Comparison of ENCODE assay signal across 8 mouse cellular contexts in genomic region chr5:123906976-123907630, GRCm38 (mm10). TPM values are rescaled to one million over a fixed set of nuclear protein-coding genes. Genes with fewer than 3 reads are reported as not detected.
DNase-seq lines count a peak whose midpoint lies in the region; ATAC-seq and TF ChIP-seq lines count a peak whose summit lies in the region.

Gene Denr (plus strand): TSS chr5:123907175.

- DNase-seq in ES-E14 (ENCODE audit: low read depth, low spot score), result peak; percentile 95
- DNase-seq in cerebellum, adult 11-12 months, result peak; percentile 98
- peak; percentile 100 for DNase-seq in heart, postnatal 4 days
- DNase-seq in layer of hippocampus, adult 8-10 months (ENCODE audit: low spot score in 2 of 2), result peak; percentile 96 to 98
- peak; percentile 96 for DNase-seq in ovary, adult 18-20 months (ENCODE audit: low spot score)
- peak; percentile 99 for DNase-seq in thymus, postnatal 0 days (ENCODE audit: low spot score)

- H3K4me2 ChIP-seq in forebrain, embryonic 16.5 days (ENCODE audit: low read length), result peak within 1 kb of the TSS; percentile 95
- peak within 1 kb of the TSS; percentile 87 for H3K4me2 ChIP-seq in lung, embryonic 15.5 days

- H3K27me3 ChIP-seq in forebrain, embryonic 16.5 days (replicated peaks; ENCODE audit: control insufficient read depth, insufficient read depth, low read length), result no peaks in the 10 kb centered on the region
- H3K27me3 ChIP-seq in lung, embryonic 15.5 days, result no peaks in the 10 kb centered on the region

- in situ Hi-C loops in ES-E14 (cut with MboI; ENCODE audit: low sequenced_read_pairs in 2 of 2, unreplicated experiment in 2 of 2), result no loop called here

- H3K4me1 ChIP-seq in ES-E14 (ENCODE audit: control insufficient read depth in 2 of 2, insufficient read depth in 2 of 2, low read length in 2 of 2, poor library complexity in 1 of 2), result peaks cover 0 to 4% of the 10 kb centered on the region in 2 experiments; a peak in 1 of 4 replicates
- peaks cover 15% of the 10 kb centered on the region for H3K4me1 ChIP-seq in forebrain, embryonic 16.5 days (replicated peaks; ENCODE audit: control insufficient read depth, insufficient read depth, low read length)
- H3K4me1 ChIP-seq in lung, embryonic 15.5 days, result peaks cover 15% of the 10 kb centered on the region

- H3K4me3 ChIP-seq in ES-E14 (ENCODE audit: insufficient read depth in 1 of 2, low read depth in 1 of 2, low read length in 2 of 2, poor library complexity in 1 of 2, severe bottlenecking in 1 of 2), result peak within 1 kb of the TSS; percentile 67 to 91
- H3K4me3 ChIP-seq in forebrain, embryonic 16.5 days (replicated peaks; ENCODE audit: low read length), result peak within 1 kb of the TSS; percentile 87
- H3K4me3 ChIP-seq in lung, embryonic 15.5 days, result peak within 1 kb of the TSS; percentile 93

- H3K9ac ChIP-seq in ES-E14 (ENCODE audit: insufficient read depth, low read depth, low read length, poor library complexity, severe bottlenecking), result peak within 1 kb of the TSS; percentile 97
- H3K9ac ChIP-seq in forebrain, embryonic 16.5 days (replicated peaks; ENCODE audit: low read depth, low read length), result peak within 1 kb of the TSS; percentile 98
- H3K9ac ChIP-seq in lung, embryonic 15.5 days, result peak within 1 kb of the TSS; percentile 100

- peak within 1 kb of the TSS; percentile 77 for H3K27ac ChIP-seq in ES-E14 (ENCODE audit: insufficient read depth, low read depth, low read length, poor library complexity, severe bottlenecking)
- H3K27ac ChIP-seq in forebrain, embryonic 16.5 days (ENCODE audit: low read length), result peak within 1 kb of the TSS; percentile 89
- peak within 1 kb of the TSS; percentile 75 for H3K27ac ChIP-seq in lung, embryonic 15.5 days

- peak; percentile 94 for ATAC-seq in forebrain, embryonic 16.5 days
- ATAC-seq in lung, embryonic 15.5 days (ENCODE audit: borderline replicate concordance, extremely low read depth, low FRiP score, low TSS enrichment), result peak; percentile 96

- under 1% methylated on average over 59 of the region's 61 CpGs for WGBS in forebrain, embryonic 16.5 days
- WGBS in lung, embryonic 15.5 days, result 0% methylated on average over 59 of the region's 61 CpGs

- H3K36me3 ChIP-seq in ES-E14 (ENCODE audit: control insufficient read depth, insufficient read depth, low read length, poor library complexity, severe bottlenecking), result peaks cover 21% of the 10 kb centered on the region
- H3K36me3 ChIP-seq in forebrain, embryonic 16.5 days (ENCODE audit: control insufficient read depth, insufficient read depth), result no peaks in the 10 kb centered on the region; the same call in 1 of the 2 replicates
- H3K36me3 ChIP-seq in lung, embryonic 15.5 days, result peaks cover 34% of the 10 kb centered on the region

- no peaks in the 10 kb centered on the region for H3K9me3 ChIP-seq in ES-E14 (ENCODE audit: control insufficient read depth, insufficient read depth, low read depth, low read length)
- H3K9me3 ChIP-seq in forebrain, embryonic 16.5 days (ENCODE audit: control insufficient read depth, low read length), result no peaks in the 10 kb centered on the region
- no peaks in the 10 kb centered on the region for H3K9me3 ChIP-seq in lung, embryonic 15.5 days

TF ChIP-seq in ES-E14, 5 proteins besides CTCF, POLR2A, EP300 and RAD21:
- TF ChIP-seq MAFK (IDR thresholded peaks at IDR 0.05; ENCODE audit: insufficient read depth, low read depth, low read length), result no peak
- peak; percentile 43; the same call in 1 of the 2 replicates for TF ChIP-seq ZC3H11A (IDR thresholded peaks at IDR 0.05; ENCODE audit: borderline replicate concordance, low read depth, low read length)
- TF ChIP-seq CHD2 (IDR thresholded peaks at IDR 0.05; ENCODE audit: low read depth, low read length), result peak; percentile 100
- peak; percentile 48; the same call in 1 of the 2 replicates for TF ChIP-seq HCFC1 (IDR thresholded peaks at IDR 0.05; ENCODE audit: borderline replicate concordance, insufficient read depth, low read length)

RNA-seq across cellular contexts. Expression of gene Denr, which starts in this region (rescaled TPM):
- 59.5 and 78.2 TPM in 2 replicates for total RNA-seq in ES-E14 (2012; rRNA removed)
- polyA plus RNA-seq in forebrain, embryonic 16.5 days (2015; fragmentation: Nextera tagmentation; extraction: Ambion mirVana), result 127 and 129 TPM in 2 replicates
- 10 to 100 TPM; 56.7 to 61.4 TPM for total RNA-seq in heart, postnatal 4 days (2021)
- 10 to 100 TPM; 59.4 to 66.0 (median 60.5) TPM for total RNA-seq in layer of hippocampus, adult 8-10 months (2022)
- polyA plus RNA-seq in lung, embryonic 15.5 days (2015; fragmentation: Nextera tagmentation; extraction: Ambion mirVana), result 118 and 120 TPM in 2 replicates
- 141 and 142 TPM in 2 replicates for polyA plus RNA-seq in thymus, postnatal 0 days (2015; fragmentation: Nextera tagmentation; extraction: Ambion mirVana)

Comparison
In these comparisons a context has a peak if more than half of its experiments do, and no peak if none do; other contexts are left out.
1. Peak in every context shown above with its lines: DNase-seq, ATAC-seq, H3K4me3 ChIP-seq and H3K27ac ChIP-seq.